Mouse (Mus musculus) spleen, postnatal 36 days (tissue): Measurements from ENCODE around the gene Cyth3.

ENCODE experiments used
- DNase-seq, 2 experiments: peaks; one replicate each; pipeline ENCODE4 v3.0.0; 2022; ENCODE audit warnings: low spot score in 2 of 2, mixed read lengths in 1 of 2

The Cyth3 gene

GRCm38 (mm10) chr5:143616116-143616515, 6.1 kb upstream of the Cyth3 start:
- DNase-seq: no peak

GRCm38 (mm10) chr5:143616657-143617329, 5.5 kb upstream of the Cyth3 start:
- DNase-seq: no peak

- no peak for DNase-seq
Observed at GRCm38 (mm10) chr5:143617487-143618209, 4.6 kb upstream of the Cyth3 start.

DNA sequence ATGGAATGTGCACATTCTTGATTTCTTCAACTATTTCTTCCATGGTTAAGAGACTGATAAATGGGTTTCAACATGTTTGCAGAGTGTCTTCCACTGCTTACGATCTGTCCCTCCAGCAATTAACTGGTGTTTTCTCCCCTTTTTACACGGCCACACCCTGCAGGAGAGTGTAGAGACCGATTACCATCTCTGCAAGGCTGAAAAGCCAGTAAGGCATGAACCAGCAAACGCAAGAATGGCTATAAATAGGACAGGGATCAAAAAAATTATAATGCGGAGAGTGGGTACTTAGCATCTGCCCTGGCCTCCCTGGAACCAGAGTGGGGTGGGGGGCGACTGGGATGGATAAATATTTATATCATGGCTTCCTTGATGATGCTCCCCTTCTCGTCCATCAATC, 3.7 kb upstream of the Cyth3 start:
- DNase-seq: no peak

DNA sequence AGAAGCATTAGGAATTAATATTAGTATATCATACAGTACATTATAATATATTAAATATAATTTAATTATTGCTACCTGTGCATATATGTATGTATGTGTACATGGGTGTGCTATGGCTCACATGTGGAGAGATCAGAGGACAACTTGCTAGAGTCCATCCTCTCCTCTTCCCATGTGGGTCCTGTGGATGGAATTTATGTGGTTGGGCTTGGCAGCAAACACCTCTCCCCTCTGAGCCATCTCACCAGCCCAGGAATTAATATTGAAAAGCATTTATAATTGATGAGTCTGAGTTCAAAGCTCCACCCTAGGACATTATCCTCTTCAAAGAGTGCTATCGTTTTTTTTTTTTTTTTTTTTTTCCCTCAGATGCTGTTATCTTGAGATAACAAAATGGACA, 2.1 kb upstream of the Cyth3 start:
- no peak for DNase-seq

- no peak for DNase-seq
Observed at GRCm38 (mm10) chr5:143620941-143621340, 1.3 kb upstream of the Cyth3 start.

GRCm38 (mm10) chr5:143622623-143623150, 440 bp downstream of the Cyth3 start:
- no peak for DNase-seq

DNA sequence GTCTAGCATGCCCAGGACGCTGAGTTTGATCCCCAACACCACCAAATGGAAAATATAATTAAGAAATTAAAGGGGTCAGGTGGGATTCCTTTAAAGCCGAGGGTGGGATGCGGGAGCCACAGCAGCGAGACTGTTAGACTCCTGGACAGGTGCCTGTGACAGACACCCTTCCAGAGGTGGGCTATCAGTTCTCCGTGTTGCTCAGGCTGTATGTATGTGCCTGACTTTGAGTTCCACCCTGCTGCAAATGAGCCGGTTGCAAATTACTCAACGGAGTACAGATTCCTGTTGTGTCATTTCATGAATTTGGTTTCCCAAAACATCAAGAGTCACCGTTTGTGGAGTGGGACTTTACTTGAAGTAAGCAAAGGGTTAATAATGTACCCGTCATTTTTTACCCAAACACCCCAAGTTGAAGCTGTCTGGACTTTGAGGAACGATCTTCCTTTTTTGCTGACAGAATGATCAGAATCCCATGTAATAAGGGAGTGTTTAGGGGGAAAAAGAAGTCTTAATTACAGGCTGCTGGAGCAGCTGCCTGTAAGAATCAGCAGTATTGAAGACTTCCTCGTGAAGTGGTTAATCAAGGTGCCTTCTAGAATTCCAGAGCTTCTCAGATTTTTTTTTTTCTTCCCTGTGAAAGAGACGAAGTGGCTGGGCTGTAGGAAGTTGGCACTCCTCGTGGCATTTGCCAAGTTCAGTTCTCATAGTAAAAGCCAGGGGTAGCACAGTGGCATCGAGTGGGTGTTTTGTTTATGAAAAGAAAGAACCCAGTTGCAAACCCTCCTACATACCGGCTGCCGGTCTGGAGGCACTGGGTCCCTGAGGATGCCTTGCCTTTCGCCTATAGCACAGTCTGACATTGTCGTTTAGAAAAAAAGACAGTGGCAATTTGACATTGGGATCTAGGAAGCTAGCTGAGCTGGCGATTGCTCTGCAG, 1.4 kb downstream of the Cyth3 start:
- no peak for DNase-seq

GRCm38 (mm10) chr5:143624449-143624848, 2.2 kb downstream of the Cyth3 start:
- no peak for DNase-seq

GRCm38 (mm10) chr5:143625497-143625896, 3.2 kb downstream of the Cyth3 start:
- DNase-seq: peak; percentile 27 to 56

DNA sequence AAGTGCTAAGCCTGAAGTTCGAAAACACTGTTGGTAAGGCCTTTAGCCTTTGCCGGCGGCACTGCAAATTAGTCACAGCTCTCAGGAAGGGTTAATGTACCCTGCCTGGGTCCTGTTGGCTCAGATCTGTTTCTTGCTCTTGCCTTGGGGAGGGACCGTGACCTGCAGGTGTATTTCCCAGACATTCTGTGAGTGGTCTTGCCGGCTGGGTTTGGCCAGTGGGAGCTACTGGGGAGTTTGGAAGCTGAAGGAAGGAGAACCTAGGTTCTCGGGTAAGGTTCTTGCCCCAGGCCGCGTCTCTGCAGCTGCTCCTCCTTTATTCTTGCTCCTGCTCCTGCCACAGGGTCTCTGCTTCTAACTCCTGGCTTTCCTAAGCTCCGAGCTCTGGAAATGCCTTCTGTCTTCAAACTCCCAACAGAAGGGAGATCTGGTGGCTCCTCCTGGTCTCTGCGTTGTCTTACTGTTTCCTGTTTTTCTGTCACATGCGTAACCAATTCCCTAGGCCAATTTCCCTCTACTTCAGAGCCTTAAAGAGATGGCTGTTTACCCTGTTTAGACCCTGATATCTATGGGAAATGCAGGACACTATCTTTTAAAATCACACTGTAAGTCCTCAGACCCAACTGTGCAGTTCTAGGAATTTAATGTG, 3.8 kb downstream of the Cyth3 start:
- DNase-seq: no peak

DNA sequence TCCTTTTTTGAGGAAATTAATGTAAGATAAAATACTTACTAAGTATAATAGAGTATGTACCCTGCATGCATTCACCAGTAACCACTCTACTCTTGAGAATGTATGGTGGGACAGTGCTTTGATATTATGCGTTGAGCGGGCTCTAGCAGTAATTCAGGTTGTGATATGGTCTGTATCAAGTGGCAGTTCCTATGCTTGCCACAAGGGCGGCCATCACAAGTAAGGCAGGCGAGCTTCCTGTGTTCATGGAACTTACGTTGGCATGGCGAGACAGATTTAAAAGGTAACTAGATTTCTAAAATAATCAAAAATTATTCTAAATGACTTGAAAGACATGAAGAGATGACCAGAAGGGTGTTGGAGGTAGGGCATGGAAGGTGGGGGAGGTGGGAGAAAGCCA, 5.3 kb downstream of the Cyth3 start:
- no peak for DNase-seq

GRCm38 (mm10) chr5:143627926-143628325, 5.7 kb downstream of the Cyth3 start:
- DNase-seq: no peak

- DNase-seq: no peak
Observed at GRCm38 (mm10) chr5:143629686-143630085, 7.4 kb downstream of the Cyth3 start.

GRCm38 (mm10) chr5:143630214-143630613, 8.0 kb downstream of the Cyth3 start:
- DNase-seq: no peak

DNA sequence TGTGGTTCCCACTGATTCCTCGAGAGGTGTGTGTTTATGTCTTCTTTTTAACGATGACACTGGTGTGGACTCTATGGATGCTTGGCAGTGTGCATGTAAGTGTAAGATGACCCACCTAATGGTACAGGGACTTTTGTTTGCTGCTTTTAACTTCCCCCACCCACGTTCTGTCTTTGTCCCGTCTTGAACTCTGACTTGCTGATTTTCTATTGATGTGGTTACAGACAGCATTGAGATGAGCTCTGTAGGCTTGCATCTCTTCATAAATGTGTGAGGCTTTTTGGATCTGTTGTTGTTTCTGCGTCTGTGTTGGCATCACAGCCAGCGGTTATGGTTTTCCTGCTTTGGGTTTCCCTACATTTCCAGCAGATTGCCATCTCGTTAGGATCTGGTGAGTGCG, 8.5 kb downstream of the Cyth3 start:
- no peak for DNase-seq

GRCm38 (mm10) chr5:143631559-143631958, 9.3 kb downstream of the Cyth3 start:
- no peak for DNase-seq

DNA sequence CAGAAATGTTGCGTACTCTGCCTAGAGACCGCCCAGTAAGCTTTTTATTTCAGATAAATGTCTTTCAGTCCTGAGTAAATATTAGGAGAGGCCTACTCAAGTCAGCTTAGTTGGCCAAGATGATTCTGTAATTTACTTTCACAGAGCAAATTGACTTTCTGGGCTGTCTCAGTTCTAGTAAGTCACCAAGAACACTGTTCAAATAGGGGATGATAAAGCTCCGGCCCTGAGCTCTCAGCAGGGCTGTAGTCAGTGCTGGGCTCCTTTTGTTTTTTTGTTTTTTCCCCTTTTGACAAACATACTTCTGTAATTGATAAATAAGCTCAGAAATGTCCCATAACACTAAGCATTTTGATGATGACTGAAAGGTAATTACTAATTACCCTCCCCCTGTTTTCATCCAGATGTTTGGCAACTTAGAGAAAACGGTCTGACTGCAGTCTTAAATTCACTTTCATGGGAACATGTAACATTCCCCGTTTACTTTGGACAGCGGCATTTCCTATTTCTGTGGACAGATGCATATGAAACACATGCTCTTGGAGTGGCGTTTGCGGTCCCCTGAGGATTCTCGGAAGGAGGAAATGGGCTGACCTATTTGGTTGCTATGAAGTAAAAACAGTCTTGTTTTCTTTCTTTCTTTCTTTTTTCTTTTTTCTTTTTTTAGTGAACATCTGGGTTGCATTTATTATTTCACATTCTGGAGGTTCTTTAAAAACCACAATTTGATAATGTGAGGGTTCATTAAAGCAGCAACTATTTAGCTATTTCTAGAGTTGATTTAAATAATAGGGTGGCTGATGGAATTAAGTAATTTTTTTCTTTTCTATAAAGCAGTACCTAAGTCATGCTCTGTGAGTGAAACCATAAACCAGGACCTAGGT, 10.7 kb downstream of the Cyth3 start:
- no peak for DNase-seq

DNA sequence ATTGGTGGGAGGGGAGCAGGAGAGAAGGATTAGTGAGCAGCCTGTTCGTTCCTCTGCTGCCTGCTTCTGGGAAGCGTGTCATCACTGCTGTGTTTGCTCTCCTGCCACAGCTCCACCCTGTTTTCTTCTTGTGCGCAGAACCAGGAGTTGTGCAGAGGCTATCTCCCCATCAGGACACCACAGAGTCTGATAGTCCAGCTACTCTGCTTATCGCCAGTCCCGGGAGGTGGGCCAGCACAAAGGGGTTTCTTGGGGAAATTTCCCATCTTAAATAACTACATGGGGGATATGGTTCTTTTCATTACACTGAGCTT, 11.3 kb downstream of the Cyth3 start:
- peak; percentile 34 to 55 for DNase-seq

GRCm38 (mm10) chr5:143633877-143634276, 11.6 kb downstream of the Cyth3 start:
- DNase-seq: no peak
